Mouse (Mus musculus) forelimb bud, embryonic 11.5 days (tissue): ENCODE results near the gene Adgra3.
A peak's percentile ranks its signal among the peaks of the same experiment; 100 is the strongest.

ENCODE experiments used
- DNase-seq: peaks from one replicate; pipeline ENCODE4 v3.0.0-alpha.2; 2012; ENCODE audit warnings: low read depth, low spot score

Adgra3 gene

DNA sequence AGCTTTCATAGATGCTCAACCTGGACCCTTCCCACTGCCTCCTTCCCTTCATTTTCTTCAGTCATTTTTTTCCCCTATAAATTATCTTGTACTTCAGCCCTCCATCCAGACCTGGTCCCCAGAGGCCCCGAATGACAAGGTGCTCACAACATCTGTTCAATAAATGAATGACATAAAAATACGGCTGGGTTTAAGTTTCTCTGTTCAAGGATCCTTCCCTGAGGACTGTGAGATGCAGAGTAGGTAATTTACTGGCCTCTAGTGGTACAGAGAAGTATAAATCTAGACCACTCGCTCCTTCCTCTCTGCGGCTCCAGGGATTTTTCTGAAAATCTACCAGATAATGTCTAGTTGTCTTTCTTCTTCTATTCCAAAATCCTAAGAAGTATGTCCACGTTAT lies 26.5 kb downstream of the Adgra3 start:
- DNase-seq = no peak

DNA sequence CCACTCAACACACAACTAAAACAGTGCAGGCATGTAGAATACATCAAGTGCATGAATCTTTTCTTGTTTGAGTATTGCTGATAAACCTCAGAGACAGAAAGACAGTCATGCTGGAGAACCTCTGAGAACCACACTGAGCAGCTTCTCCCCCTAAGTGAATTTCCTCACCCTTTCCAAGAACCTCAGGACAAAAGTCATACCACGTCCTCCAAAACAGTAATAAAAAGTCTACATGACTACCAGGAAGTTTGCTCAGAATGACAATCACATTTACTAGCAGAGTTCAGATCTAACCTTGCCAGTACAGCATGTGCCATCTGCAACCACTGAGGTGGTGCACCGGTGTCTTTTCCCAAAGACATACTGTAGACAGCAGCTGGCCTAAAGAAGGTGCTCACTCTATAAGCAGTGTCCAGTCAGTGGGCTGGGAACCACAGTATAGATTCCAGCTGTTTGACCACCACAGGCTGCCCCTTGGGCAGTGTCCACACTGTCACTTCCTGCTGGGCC lies 27.0 kb downstream of the Adgra3 start:
- no peak for DNase-seq

DNA sequence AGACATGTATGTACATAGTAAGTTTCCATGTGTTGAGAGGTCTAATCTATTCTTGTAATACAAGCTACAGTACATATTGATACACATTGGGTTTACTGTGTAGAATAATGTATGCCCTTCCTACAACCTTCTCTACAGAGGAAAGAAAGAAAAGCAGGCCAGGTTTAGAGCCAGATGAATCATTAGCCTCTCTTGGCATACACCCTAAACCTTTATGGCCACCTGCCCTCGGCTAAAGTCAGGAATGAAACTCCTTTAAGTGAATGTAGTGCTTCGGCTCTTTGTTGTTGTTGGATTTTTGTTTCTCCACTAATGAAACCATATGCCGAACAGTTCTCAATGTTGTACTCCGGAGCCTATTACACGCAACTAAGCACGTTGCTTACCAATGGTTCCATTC lies 27.5 kb downstream of the Adgra3 start:
- no peak for DNase-seq

DNA sequence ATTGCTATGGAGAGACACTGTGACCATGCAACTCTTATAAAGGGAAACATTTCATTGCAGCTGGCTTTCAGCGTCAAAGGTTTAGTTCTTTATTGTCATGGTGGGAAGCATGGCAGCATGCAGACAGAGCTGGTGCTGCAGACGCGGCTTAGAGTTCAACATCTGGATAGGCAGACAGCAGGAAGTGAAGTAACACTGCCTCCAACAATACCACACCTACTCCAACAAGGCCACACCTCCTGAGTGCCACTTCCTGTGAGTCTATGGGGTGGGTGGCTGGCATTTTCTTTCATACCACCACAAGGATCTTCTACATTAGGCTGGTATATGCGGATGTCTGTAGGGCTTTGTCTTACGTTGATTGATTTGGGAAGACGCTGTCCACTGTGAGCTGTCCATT lies 29.1 kb downstream of the Adgra3 start:
- no peak for DNase-seq

DNA sequence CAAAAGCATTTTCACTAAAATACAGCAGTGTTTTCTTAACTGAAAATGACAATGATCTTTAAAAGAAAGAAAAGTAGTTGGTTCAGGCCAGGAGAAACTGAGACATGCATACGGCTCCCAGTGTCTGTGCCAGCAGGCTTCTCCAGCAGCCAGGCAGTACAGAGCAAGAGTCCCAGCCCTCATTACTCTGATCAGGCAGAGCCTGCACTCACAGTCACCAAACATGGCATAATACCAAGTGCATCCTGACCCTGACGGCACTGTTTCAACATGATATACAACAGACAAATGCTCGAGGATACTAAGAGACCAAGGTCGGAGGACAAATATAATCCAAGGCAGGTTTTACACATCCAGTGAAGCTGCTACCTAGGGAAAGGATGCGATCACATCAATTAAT lies 31.2 kb downstream of the Adgra3 start:
- DNase-seq = no peak

DNA sequence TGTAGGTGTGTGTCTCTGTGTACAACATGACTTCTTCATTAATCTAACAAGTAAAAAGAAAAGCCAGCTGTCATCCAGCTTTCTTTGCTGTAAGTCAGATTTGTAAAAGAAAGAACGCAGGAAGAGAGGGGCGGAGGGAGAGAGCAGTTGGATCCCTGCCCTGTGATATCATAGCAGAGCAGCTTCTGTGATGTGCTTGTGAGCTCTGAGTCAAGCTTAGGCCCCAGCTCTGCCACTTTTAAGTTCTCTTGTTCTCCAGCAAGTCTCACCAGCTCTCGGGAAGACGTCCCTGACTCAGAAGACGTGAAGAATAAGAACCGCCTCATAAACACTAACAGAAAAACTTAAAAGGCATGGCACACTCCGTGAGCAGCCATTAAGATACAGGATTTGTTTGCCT lies 31.8 kb downstream of the Adgra3 start:
- no peak for DNase-seq

DNA sequence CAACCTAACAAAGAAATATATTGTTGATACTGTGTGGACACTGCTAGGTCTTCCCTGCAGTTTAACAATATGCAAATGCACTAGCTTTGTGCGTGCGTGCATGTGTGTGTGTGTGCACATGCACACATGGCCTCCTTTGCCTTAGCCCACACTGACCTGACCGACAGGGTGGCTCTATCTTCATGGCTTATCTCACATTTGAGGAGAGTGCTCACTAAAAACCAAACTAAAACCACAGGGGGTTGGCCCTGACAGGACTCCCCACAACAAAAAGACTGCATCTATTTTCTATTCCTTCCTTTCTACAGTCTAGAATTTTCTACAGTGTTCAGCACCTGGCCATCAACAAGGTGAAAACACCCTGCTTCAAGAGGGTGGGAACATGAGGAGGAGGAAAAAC lies 32.7 kb downstream of the Adgra3 start:
- no peak for DNase-seq

DNA sequence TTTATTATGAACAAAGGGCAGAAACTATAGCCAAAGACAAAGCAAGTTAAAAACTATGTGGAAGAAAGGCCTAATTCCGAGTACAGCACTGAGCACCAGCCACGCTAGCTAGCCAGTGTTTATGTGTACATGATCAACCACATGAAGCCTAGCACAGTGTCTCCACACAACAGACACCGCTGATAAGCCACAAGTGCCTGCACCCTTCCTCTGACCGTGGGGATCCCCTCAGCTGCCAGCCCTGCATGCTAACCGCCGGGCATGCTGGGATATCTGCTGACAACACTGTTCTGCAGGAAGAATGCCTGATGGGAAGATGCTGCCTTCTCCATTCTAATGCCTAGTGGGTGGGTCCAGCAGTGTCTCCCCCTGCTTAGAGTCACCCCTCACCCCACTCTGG lies 34.7 kb downstream of the Adgra3 start:
- DNase-seq = no peak

DNA sequence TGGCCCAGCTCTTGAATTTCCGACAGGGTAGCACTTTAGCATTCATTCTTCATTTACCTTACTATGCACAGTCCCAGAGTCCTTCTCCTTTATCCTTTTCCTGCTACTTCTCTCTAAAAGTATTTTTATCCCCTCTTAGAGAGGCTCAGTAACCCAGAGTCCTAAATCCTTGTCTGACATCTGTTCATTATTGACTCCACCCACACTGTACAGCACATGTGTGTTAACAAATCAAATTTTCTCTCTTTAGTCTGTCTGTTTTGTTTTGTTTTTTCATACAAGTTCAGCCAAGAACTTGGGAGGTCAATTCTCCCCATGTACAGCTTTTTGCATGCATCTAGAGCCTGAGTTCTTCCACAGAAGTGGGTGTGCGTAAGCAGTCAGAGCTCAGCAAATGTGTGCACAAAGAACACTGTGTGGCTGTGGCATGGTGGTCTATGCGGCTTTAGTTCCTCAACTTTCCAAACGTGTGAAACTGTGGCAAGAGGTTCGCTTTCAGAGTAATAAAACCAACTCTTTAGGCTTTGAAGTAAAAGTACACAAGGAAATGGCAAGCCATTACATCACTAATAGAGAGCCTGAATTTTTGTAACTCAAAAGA lies 42.7 kb downstream of the Adgra3 start:
- DNase-seq = no peak

DNA sequence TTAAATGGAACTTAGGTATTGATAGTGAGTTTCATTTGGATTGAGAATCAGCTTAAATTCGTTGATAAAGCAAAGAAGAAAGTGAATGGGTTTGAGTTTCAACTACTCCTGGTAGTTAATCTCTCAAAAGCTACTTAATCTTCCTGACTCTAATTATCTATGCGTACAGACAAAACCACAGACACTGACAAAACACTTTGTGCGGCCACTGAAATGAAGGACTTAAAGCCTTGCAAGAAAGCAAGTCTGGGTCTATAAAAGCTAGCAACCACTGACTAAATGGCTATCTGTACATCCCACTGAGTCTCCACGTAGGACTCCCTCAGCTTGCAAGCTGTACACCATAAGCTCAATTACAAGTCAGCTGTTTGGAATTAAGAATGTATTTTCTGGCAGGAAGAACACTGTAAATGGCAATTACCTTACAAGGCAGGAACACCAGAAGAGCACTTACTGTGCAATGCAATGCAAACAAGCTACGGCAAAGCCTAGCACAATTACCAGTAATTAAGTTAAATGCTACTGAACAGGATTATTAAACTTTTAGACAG lies 43.6 kb downstream of the Adgra3 start:
- DNase-seq = peak; percentile 34

DNA sequence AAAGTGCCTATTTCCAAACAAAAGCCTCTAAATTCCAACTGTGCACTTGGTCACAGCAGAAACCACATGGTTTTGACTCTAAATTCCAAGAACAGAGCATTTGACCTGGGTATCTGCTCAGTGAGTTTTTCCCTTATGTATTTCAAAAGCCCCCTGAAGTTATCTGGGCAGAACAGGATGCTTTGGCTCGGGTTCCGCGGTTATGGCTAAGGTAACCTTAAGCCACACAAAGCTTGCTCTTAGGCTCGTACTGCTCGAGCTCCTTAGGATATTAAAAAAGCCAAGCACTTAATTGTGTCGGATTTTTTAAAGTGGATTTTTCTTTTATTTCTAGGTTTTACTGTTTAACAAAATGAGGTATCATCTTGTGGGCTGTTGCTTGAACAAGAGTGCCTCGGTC lies 44.1 kb downstream of the Adgra3 start:
- DNase-seq = no peak

DNA sequence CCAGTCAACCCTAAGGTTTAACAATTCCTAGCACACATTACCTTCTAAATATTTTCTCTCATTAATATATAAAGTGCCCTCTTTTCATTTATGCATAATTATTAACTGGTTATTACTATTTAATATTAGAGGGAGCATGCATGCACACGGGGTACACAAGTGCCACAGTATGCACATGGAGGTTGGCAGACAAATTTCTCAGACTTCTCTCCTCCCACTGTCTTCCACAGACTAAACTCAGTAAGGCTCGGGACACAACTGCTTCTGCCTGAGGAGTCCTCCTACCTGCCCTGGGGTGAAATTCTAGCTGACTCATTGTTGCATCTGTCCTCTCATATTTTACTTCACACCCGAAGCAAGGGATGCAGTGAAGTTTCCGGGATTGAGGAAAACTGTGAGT lies 44.8 kb downstream of the Adgra3 start:
- no peak for DNase-seq

DNA sequence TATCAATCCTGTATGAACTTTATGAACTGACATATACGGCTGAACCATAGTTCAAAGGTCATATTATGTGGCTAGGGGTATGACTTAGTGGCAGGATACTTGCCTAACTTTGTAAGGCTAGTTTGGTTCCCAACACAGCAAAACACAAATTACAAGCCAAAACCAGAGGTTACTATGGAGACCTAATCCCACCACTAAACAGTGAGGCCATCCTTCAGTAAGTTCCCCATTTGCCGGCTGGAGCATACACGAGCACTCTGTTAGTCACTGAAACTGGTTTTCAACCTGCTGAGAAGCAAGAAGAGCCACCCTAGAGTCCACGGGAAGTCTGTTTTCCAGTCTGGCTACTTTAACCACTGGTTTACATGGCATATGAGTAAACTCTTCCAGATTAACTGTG lies 50.0 kb downstream of the Adgra3 start:
- DNase-seq = no peak

DNA sequence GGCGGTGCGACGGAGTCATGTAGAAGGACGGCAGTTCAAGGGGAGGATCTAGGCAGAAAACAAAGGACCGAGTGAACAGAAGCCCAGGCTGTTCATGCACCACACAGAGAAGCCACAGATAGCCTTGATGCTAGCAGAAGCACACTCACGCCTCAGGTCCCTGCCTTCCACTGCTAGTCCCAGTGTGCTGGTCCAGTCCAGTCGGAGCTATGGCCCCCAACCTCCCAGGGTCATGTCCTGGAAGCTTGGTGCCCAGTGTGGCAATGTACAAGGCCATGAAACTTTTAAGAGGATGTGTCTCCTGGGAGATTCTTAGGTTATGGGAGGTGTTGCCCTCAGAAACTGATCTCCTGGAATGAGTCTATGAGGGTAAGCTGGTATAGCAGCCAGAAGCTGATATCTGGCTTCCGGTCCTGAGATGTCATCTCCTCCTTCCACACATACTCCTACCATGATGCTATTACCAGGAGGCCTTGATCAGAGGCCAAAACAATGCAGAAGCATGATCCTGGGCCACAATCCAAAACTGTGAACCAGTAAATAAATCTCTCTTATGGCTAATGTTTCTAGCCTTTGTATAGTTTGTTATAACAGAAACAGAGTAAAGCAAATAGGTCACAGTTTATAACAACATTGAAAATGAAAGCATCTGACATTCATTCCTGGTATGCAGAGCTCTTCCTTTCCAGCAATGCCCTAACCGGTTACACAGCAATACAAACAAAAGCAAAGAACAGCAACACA lies 51.7 kb downstream of the Adgra3 start:
- DNase-seq = no peak

DNA sequence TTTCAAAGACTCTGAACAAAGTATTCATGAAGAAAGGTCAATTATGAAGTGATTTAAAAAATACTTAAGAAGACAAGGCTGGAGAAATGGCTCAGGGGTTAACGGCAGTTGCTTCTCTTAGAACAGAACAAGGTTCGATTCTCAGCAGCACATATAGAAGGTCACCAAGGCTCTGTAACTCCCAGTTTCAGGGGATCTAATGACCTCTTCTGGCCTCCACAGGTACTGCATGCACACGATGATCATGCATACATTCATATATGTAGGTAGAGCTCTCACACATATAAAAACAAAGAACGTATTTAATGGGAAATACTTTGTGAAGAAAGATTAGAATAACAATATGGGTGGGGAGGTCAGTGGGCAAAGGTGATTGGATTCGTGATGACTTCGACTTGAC lies 56.5 kb downstream of the Adgra3 start:
- peak; percentile 20 for DNase-seq

DNA sequence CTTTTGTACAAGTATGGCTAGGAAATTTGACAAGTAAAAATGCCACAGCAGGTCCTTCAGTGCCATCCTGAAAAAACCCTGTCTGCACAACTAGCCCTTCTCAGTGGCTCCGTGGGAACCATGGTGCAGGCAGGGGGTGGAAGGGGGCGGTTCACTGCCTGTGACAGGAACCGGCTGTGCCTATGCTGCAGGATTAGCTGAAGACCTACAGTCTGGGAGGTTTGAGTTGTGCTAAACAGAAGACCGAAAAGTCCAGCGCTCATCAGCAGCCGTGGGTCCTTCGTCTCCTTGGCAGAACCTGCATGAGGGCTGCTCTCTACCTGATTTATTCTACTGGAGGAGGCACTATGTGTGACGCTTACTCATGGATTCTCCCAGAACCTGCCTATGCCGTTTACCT lies 59.0 kb downstream of the Adgra3 start:
- DNase-seq = no peak

DNA sequence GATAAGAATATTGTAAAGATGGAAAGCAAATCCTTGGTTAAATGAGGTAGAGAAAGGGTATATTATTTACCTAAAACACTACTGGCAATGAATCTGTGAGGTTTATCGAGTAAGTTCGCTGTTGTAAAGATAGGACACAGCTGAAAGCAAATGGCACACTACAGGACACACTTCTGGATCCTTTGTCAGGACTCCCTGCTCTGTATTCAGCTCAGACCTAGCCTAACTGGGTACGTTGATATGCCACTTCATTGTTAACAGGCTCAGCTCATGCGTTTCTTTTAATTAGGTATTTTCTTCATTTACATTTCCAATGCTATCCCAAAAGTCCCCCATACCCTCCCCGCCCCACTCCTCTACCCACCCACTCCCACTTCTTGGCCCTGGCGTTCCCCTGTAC lies 61.8 kb downstream of the Adgra3 start:
- DNase-seq = no peak

DNA sequence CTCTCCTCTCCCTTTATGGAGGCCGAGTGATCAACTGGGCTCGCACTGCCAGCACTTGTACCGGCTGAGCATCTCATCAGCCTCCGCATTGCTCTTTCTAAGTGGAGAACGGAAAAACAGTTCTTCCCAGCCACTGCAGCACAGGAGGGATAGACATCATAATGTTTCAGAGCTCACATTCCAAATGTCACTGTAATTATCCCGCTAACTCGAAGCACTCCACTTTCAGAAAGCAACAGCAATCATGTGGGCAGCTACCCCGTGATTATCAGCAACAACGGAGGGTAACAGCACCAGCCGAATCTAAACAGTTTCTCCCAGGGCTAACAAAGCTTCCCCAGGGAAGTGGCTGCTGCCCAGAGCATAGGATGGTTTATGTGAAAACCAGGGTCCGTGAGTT lies 62.3 kb downstream of the Adgra3 start:
- no peak for DNase-seq

DNA sequence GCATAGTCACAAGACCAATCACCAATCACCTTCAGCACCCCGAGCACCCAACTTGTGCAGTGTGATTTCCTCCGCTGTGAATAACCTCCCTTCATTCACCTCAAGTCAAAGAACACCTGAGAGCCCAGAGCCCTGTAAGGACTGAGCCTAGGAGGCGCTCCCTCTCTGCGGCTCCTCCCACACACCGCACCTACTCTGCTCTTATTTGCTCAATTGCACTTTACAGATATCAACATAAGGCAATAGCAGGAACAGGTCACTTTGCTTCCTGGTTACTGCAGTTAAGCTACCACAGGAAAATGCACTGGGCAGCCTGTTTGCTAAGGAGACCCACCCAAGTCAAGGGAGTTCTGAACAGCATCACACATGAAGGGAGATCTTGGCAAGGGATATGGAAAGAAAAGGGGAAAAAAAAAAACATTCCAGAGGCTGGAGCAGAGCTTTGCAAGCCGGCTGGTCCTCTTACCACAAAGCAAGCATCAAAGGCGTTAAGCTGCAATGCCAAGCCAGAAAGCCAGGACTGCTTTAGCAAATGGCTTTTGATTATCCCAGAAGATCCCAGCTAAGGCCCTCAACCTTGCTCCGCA lies 68.0 kb downstream of the Adgra3 start:
- no peak for DNase-seq

DNA sequence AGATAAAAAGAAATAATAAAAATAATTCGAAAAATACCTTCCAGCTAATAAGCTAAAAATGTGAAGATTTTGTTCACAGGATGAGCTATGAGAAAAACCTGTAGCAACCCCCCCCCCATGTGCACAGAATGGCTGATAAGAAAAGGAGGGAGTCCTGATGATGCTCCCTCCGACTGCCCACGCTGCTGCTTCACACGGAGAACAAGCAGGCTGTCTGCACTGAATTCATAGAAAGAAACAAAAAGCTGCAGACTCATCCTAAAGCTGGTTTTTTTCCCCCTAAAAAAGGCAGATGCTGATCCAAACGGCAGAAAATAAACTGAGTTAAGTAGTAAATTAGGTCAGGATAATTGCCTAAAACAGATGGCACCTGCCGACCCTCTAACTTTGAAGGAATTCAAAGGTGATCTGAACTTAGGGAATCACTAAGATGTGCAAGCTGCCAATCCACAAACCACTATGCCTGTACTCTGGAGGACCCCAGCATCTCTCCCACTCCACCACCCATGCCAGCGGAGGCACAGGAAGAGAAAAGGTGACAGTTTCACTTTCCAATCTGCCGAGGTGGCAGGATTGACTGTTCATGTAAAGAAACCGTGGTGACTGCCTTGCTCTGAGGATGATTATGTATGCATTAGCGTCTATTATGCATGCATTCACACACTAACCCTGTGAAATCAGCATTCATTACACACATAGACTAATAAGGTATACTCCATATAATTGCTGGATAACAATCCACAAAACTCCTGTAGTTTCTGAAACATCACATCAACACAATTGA lies 70.6 kb downstream of the Adgra3 start:
- DNase-seq = no peak

DNA sequence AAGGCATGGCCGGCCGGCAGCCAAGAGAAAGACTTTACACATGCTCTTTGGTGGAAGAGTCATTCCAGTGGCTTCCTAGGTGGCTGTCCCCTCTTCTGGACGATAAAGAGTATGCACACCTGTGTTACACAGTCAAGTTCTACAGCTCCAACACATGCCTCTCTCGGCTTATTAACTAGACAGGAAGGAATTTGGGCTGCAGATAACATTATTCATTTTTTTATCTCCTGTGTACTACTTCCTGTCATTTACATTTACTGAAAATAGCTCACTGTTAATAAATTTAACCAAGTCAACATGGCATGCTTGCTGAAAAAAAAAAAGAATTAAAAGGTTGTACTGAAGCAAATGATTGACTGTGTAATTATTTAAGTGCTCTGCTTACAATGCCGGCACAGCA lies 78.1 kb downstream of the Adgra3 start:
- DNase-seq = no peak

DNA sequence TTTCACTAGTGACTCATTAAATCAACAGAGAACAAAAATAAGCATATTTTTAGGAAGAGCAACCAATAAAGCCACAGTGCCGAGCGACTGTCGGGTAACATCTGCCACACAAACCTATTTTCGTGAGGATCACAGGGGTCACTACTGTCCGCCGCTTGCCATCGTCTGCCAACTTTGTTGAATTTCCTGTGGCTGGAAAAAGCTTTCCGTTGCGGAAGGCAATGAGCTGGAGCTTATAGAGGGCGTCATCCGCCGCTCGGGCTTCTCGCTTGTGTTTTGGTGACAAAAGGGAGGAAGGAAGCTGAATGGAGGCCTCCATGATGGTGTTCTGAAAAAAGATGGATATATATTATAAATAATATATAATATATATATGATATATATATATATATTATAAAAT lies 79.6 kb downstream of the Adgra3 start:
- no peak for DNase-seq
